Mouse (Mus musculus) lung, adult 2 months (tissue): Measurements from ENCODE around the gene Arxes1.
"Not testable (repeated sequence)": the region's sequence is repeated elsewhere in the genome, so short reads cannot be mapped to it uniquely, and the experiment has no call there.

Experiments
- CTCF ChIP-seq: fragments of 200-500 bp; IDR thresholded peaks from 2 replicates; pipeline ENCODE4 v1.5.1; 2011; ENCODE audit warnings: mild to moderate bottlenecking, low read length, control low read depth; ENCODE audit not compliant: insufficient read depth
- POLR2A ChIP-seq: fragments of 200-500 bp; IDR thresholded peaks from 2 replicates; pipeline ENCODE4 v1.6.1; 2011; ENCODE audit warnings: low read depth, mild to moderate bottlenecking, control low read depth, low read length, borderline replicate concordance; ENCODE audit errors: extremely low read depth

- TF ChIP-seq POLR2A, CTCF: not testable (repeated sequence)
Measured at GRCm38 (mm10) chrX:136032799-136033763, at the start of gene Arxes1.
